Mouse (Mus musculus): Measurements from ENCODE around the gene Tomm7. TPM values are rescaled to one million over a fixed set of nuclear protein-coding genes. Genes with fewer than 3 reads are reported as not detected.

The Tomm7 gene
- polyA plus RNA-seq, 1 experiment from 2014 or later, result 108 TPM

DNA sequence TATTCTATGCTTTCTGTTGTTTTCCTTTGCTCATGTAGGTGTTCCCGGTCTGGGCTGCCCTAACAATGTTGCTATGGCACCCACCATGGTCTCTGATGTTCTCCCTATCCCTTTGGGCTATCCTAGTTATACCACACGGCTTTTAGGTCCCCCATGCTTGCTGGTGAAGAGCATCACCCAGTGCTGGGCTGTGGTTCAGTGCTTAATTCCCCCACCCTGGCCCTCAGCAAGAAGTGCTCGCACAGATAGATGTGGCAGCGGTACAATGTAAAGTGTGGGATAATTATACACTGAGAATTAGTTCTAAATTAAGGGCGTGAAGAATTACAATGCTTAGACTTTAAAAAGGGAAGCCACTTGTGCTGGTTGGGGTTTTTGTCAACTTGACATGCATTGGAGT lies 22.0 kb upstream of the Tomm7 start:
- no peak overlapping the region for H3K4me2 ChIP-seq

DNA sequence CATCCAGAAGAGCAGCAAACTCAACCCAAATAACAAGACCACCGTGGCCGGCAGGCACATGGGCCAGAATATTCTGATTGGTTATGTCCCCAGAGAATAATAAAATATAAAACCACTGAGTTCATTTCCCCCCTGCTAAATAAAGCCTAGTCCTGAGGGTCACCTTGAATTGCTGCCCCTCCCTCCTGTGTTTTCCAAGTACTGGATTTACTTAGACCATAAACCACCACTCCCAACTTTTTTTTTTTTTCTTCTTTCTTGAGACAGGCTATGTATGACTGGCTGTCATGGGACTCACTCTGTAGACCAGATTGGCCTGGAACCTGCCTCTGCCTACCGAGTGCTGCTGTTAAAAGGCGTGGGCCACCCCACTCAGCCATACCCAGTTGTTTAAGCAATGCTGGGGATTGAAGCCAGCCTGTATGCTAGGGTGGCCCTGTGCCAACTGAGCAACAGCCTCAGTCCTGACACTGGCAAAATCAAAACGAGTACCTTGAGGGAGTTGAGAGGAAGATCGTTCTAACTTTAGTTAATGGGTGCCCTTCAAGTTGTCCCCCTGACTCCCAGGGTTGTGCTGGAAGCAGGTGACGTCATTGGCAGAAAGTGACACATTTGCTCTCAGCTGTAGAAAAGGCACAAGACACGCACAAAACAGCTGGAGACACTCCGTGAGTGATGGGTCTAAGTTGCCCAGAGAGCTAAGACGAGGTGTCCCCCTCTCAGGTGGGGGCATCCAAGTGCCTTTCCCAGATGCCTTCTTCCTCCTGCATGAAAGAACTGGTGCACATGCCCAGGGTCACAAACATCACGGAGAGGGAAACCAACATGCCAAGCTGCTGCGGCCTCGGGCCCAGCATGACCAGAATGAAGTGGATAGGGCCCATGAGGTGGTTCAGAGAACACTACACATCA lies 20.3 kb upstream of the Tomm7 start:
- H3K27ac ChIP-seq (ENCODE audit: low read depth), result no peak overlapping the region
- no peak overlapping the region for H3K9ac ChIP-seq
- no peak for TF ChIP-seq CTCF (IDR thresholded peaks at IDR 0.05; ENCODE audit: low read depth)
- WGBS, result 78% methylated on average over 13 of the region's 13 CpGs
- ATAC-seq (ENCODE audit: insufficient read depth) (no peak), DNase-seq (no peak)
- no peak overlapping the region for H3K4me3 ChIP-seq (ENCODE audit: low read depth, low read length)
- H3K36me3 ChIP-seq (ENCODE audit: insufficient read depth), result peaks cover 4% of the 10 kb centered on the region; the same call in 1 of the 2 replicates
- H3K9me3 ChIP-seq (ENCODE audit: low read depth, low read length), result no peaks in the 10 kb centered on the region
- no peaks in the 10 kb centered on the region for H3K27me3 ChIP-seq (ENCODE audit: insufficient read depth, low read length)
- H3K4me2 ChIP-seq, result no peak overlapping the region
- 0 out of 2 replicates have a peak, but pooled peaks cover 2% of the 10 kb centered on the region for H3K4me1 ChIP-seq (ENCODE audit: insufficient read depth)

More for the DNA sequence above, 22.0 kb upstream of the Tomm7 start:
- WGBS, result 83% methylated on average over 5 of the region's 5 CpGs
- no peak overlapping the region for H3K4me3 ChIP-seq (ENCODE audit: low read depth, low read length)
- no peak overlapping the region for H3K9ac ChIP-seq
- DNase-seq (no peak), ATAC-seq (ENCODE audit: insufficient read depth) (no peak)
- H3K27me3 ChIP-seq (ENCODE audit: insufficient read depth, low read length), result no peaks in the 10 kb centered on the region
- H3K4me1 ChIP-seq (ENCODE audit: insufficient read depth), result 0 out of 2 replicates have a peak, but pooled peaks cover 2% of the 10 kb centered on the region
- no peaks in the 10 kb centered on the region for H3K9me3 ChIP-seq (ENCODE audit: low read depth, low read length)
- no peaks in the 10 kb centered on the region; the same call in 1 of the 2 replicates for H3K36me3 ChIP-seq (ENCODE audit: insufficient read depth)
- no peak overlapping the region for H3K27ac ChIP-seq (ENCODE audit: low read depth)
- no peak for TF ChIP-seq CTCF (IDR thresholded peaks at IDR 0.05; ENCODE audit: low read depth)

DNA sequence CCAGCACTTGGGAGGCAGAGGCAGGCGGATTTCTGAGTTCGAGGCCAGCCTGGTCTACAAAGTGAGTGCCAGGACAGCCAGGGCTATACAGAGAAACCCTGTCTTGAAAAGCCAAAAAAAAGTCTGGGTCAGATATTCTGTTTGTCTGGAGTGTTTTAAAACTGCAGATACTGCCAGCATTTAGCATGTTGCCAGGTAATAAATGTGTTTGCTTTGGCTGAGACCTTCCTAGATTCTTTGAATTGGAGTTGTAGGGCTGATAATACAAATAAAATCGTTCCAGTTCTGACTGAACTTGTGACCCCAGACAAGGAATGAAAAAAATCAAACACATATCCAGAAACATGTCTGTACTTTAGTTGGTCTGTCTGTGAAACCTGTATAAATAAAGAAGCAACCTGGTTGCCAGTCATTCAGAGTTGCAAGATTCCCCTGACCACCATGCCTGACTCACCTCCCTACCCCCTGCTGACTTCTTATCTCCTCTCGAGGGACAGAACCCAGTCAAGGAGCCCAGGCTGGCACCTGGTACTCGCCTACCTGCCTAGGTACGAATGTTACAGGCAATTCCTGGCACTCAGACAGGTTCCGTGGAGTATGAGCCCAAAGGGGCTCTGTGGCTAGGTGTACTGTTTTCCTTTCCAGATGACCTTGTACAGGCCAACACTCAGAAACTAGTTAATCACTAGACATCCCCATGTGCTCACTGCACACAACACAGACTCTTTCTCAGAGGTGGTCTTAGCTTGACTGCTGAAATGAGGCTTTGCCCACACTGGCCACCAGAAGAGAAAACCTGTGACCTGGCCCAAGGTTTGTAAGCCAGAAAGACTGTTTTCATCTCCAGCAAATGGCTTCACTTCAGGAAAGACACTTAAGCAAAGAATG lies 19.4 kb upstream of the Tomm7 start:
- no peak overlapping the region for H3K27ac ChIP-seq (ENCODE audit: low read depth)
- no peak overlapping the region for H3K4me2 ChIP-seq
- no peak overlapping the region for H3K9ac ChIP-seq
- no peaks in the 10 kb centered on the region for H3K27me3 ChIP-seq (ENCODE audit: insufficient read depth, low read length)
- 59% methylated on average over 7 of the region's 7 CpGs for WGBS
- no peak for DNase-seq
- no peak for TF ChIP-seq CTCF (IDR thresholded peaks at IDR 0.05; ENCODE audit: low read depth)
- peaks cover 11% of the 10 kb centered on the region for H3K36me3 ChIP-seq (ENCODE audit: insufficient read depth)
- no peak for ATAC-seq (ENCODE audit: insufficient read depth)
- no peaks in the 10 kb centered on the region for H3K9me3 ChIP-seq (ENCODE audit: low read depth, low read length)
- no peak overlapping the region for H3K4me3 ChIP-seq (ENCODE audit: low read depth, low read length)
- 0 out of 2 replicates have a peak, but pooled peaks cover 2% of the 10 kb centered on the region for H3K4me1 ChIP-seq (ENCODE audit: insufficient read depth)

DNA sequence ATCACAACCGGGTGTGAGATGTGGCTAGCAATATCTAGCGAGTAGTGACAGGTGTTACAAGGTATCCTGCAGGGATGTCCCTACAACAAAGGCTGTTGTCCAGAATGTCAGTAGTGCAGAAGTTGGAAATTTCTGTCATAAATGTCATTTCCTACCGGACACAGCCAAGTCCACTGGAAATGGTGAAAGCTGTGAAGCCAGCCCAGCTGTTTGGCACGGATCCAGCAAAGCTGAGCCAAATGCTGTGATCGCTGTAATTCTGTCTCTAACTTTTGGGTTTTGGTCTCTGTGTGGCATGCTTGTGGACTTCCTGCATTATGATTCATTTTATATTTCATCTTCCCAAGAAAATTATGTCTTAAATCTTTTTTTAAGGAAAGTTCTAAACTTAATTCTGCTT lies 18.3 kb upstream of the Tomm7 start:
- Histone ChIP-seq H3K4me3 (ENCODE audit: low read depth, low read length) (no peak overlapping the region), H3K9me3 (ENCODE audit: low read depth, low read length) (no peaks in the 10 kb centered on the region), H3K36me3 (ENCODE audit: insufficient read depth) (peaks cover 21% of the 10 kb centered on the region), H3K9ac (no peak overlapping the region), H3K27me3 (ENCODE audit: insufficient read depth, low read length) (no peaks in the 10 kb centered on the region), H3K4me2 (no peak overlapping the region), H3K27ac (ENCODE audit: low read depth) (no peak overlapping the region), H3K4me1 (ENCODE audit: insufficient read depth) (0 out of 2 replicates have a peak, but pooled peaks cover 2% of the 10 kb centered on the region)
- TF ChIP-seq CTCF (IDR thresholded peaks at IDR 0.05; ENCODE audit: low read depth), result no peak
- DNase-seq (peak; percentile 94), ATAC-seq (ENCODE audit: insufficient read depth) (peak; percentile 76; the same call in 1 of the 2 replicates)
- WGBS, result 39% methylated on average over 5 of the region's 5 CpGs

DNA sequence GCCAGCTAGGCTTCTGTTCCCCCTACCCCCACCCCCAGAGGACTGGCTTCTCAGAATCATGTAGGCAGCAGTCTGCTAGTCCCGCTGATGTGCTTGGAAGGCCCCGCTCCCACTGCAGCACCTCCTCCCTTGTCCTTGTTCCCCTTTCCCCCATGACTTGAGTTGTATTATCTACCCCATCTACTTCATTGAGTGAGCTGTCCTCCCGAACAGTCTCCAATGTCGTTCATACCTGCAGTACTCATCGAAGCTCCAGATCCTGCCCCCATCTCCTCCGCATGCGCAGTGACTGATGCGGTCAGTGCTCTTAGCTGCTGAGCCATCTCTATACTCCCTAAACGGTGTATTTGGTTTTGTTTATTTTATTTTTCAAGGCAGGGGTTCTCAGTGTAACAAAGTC lies 17.8 kb upstream of the Tomm7 start:
- DNase-seq, result no peak
- no peak overlapping the region for H3K9ac ChIP-seq
- no peak for ATAC-seq (ENCODE audit: insufficient read depth)
- TF ChIP-seq CTCF (IDR thresholded peaks at IDR 0.05; ENCODE audit: low read depth), result no peak
- no peaks in the 10 kb centered on the region for H3K9me3 ChIP-seq (ENCODE audit: low read depth, low read length)
- no peak overlapping the region for H3K4me2 ChIP-seq
- WGBS, result 83% methylated on average over 9 of the region's 9 CpGs
- 0 out of 2 replicates have a peak, but pooled peaks cover 2% of the 10 kb centered on the region for H3K4me1 ChIP-seq (ENCODE audit: insufficient read depth)
- peaks cover 26% of the 10 kb centered on the region for H3K36me3 ChIP-seq (ENCODE audit: insufficient read depth)
- no peak overlapping the region for H3K4me3 ChIP-seq (ENCODE audit: low read depth, low read length)
- H3K27me3 ChIP-seq (ENCODE audit: insufficient read depth, low read length), result no peaks in the 10 kb centered on the region
- H3K27ac ChIP-seq (ENCODE audit: low read depth), result no peak overlapping the region

DNA sequence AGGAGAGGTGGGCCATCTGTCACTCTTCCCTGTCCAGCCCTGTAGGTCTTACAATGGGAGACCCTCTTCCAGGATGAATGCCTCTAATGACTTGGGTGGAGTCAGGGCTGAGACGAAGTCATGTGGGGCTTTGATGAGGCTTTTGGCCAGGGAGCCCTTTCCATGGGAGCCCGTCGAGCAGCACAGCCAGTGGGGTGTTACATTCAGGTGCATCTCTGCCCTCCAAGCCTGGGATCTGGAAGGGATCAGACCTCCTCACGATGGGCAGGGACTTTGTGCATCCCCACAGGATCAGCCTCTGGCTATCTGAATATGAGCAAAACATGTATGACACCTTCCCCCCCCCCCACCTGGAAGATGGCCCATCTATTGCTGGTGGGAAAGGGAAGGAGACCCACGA lies 15.9 kb upstream of the Tomm7 start:
- peaks cover 44% of the 10 kb centered on the region for H3K36me3 ChIP-seq (ENCODE audit: insufficient read depth)

More for the DNA sequence above, 15.9 kb upstream of the Tomm7 start:
- TF ChIP-seq CTCF (IDR thresholded peaks at IDR 0.05; ENCODE audit: low read depth), result no peak
- Histone ChIP-seq H3K9me3 (ENCODE audit: low read depth, low read length) (no peaks in the 10 kb centered on the region), H3K9ac (no peak overlapping the region), H3K4me3 (ENCODE audit: low read depth, low read length) (no peak overlapping the region), H3K4me1 (ENCODE audit: insufficient read depth) (0 out of 2 replicates have a peak, but pooled peaks cover 2% of the 10 kb centered on the region), H3K27ac (ENCODE audit: low read depth) (no peak overlapping the region), H3K27me3 (ENCODE audit: insufficient read depth, low read length) (no peaks in the 10 kb centered on the region), H3K4me2 (no peak overlapping the region)
- no peak for DNase-seq
- ATAC-seq (ENCODE audit: insufficient read depth), result no peak
- 86% methylated on average over 5 of the region's 5 CpGs for WGBS
